Mouse (Mus musculus) testis, adult 2 months (tissue): ENCODE results near the gene Rabep1.

Source experiments
- CTCF ChIP-seq: fragments of 200-500 bp; IDR thresholded peaks from 2 replicates; pipeline ENCODE4 v1.5.1; 2012; ENCODE audit warnings: low read depth, mild to moderate bottlenecking, inconsistent platforms, low read length, moderate library complexity; ENCODE audit not compliant: control insufficient read depth, insufficient read depth, insufficient replicate concordance
- POLR2A ChIP-seq: fragments of 200-500 bp; IDR thresholded peaks from 2 replicates; pipeline ENCODE4 v1.6.1; 2012; ENCODE audit warnings: low read depth, mild to moderate bottlenecking, inconsistent platforms, low read length, moderate library complexity; ENCODE audit not compliant: control insufficient read depth

DNA sequence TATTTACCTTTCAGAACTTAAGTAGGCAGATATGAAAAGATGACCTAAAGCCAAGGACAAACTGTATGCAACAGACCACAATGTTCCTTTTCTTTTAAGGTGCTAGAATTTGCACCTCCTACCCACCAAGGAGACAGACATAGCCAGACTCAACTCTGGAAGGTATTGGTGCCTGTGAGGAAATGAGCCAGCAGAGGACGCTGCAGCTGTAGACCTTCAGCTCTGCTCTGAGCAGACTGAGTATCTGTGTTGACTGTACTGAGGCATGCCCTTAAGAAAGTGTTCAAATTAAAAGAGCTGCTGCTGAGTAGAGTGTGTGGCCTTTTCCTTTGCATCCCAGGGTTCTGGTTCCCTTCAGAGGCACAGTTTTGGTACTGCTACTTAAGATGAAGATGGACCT, 98.0 kb downstream of the Rabep1 start:
- TF ChIP-seq CTCF, result no peak
- TF ChIP-seq POLR2A, result no peak
